Mouse (Mus musculus) heart, adult 10 weeks (tissue): ENCODE data around the gene Naip2. TPM values are rescaled to one million over a fixed set of nuclear protein-coding genes. Genes with fewer than 3 reads are reported as not detected.

Source experiments
- polyA plus RNA-seq: library from polyadenylated mRNA; stranded (reverse); fragments of 350-450 nt; fragmentation: Illumina TruSeq; extraction: RNeasy Lipid Tissue Mini Kit (QIAGEN cat#74804); gene quantifications from one replicate; pipeline ENCODE4 v1.2.3, GENCODE M21; 2014; ENCODE audit warnings: low read depth, low replicate concordance

The Naip2 gene
- 0.65 TPM for polyA plus RNA-seq

DNA sequence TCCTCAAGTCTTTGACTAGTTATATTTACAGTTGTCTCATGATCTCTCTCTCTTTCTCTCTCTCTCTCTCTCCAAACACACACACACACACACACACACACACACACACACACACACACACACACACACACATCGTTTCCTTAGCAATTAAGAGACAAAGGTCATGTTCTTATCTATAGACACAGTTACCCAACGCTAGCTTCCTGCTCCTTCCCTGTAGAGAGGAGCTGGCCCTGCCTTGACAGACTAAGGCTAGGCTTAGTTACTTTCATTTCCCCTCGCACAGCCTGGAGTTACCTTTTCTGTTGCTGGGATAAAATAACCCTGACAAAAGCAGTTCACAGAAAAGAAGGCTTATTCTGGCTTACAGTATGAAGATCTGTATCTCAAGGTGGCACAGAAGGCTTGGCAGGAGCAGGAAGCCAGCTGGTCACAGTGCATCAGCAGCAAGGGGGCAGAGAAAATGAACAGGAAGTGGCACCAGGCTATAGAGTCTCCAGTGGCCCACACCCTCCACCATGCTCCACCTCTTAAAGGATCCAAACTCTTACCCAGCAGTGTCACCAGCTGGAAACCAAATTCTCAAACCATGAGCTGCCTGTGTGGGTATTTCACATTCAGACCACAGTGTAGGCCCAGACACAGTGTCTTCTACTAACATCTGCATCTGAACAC is at the start of gene Naip2:
TSS of gene Naip2 (minus strand) at position 434 of the 675 bp plus-strand sequence.

DNA sequence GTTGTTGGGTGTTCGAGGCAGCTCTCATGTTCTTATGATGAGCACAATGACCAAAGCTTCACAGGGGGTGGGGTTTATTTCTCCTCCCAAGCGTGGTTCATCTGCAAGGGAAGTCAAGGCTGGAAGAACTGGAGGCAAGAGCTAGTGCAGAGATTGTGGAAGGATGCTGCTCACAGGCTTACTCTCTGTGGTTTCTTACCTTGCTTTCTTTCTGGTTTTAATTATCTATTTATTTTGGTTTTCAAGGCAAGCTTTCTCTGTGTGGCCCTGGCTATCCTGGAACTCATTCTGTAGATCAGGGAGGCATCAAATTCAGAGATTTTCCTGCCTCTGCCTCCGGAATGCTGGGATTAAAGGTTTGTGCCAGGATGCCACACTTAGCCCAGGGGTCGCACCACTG is 44.3 kb upstream of the Naip2 start, which contains the start of gene Naip5:
TSS of gene Naip5 (minus strand) at position 101 of the 400 bp plus-strand sequence.

GRCm38 (mm10) chr13:100124423-100125257 is 77.3 kb downstream of the Naip2 start, which contains the start of gene Smn1:
Smn1 (plus strand) TSS chr13:100124852.

GRCm38 (mm10) chr13:100107652-100108472 is 94.0 kb downstream of the Naip2 start, which contains the start of gene Serf1:
Serf1 (plus strand) TSS chr13:100108012.

DNA sequence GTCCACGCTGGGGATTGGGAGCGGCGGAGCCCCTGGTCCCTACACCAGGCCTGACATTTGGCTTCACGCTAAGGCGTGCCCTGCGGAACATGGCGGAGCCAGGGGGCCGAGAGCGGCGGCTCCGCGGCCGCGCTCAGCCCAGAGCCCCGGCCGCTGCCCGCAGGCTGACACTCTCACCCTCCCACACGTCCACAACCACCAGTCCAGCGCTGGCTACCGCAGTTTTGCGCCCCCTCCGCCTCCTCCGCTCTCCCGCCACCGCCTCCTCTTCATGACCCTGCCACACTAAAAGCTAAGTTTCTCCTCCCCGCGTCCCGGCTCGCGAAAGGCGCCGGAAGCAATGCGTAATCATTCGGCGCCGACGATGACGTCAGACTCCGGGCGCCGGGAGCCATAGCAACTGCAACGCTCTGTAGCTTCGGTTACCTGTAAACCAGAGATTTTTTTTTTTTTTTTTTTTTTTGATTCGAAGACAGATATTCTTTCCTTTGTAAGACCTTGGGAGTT is 98.1 kb downstream of the Naip2 start, which contains the start of gene Bdp1:
TSS of gene Bdp1 (minus strand) at position 323 of the 507 bp plus-strand sequence.

Other genes with a start within 250 kb of the Naip2 start
- 85.2 TPM for gene Mccc2, start 186.5 kb downstream of the Naip2 start, polyA plus RNA-seq
- 12.5 TPM for gene Bdp1, start 98.0 kb downstream of the Naip2 start, polyA plus RNA-seq
- 10.0 TPM for gene Serf1, start 94.1 kb downstream of the Naip2 start, polyA plus RNA-seq
- gene Smn1, start 77.2 kb downstream of the Naip2 start, polyA plus RNA-seq, result 14.7 TPM
- gene Naip5, start 44.2 kb upstream of the Naip2 start, polyA plus RNA-seq, result 0.79 TPM
- gene Naip6, start 115.6 kb upstream of the Naip2 start, polyA plus RNA-seq, result 0.39 TPM